Mouse (Mus musculus) C2C12 (cell line): Measurements from ENCODE around the gene Zfp101.

ENCODE experiments used
- CTCF ChIP-seq: IDR thresholded peaks from one replicate; pipeline ENCODE4 v1.5.1; 2011; ENCODE audit not compliant: control insufficient read depth, insufficient read depth, insufficient read length
- MAX ChIP-seq: IDR thresholded peaks from one replicate; pipeline ENCODE4 v1.6.1; 2011; ENCODE audit warnings: mild to moderate bottlenecking, control low read depth
- MYOD1 ChIP-seq: IDR thresholded peaks from one replicate; pipeline ENCODE4 v1.6.1; 2011; ENCODE audit warnings: low read depth; ENCODE audit not compliant: control insufficient read depth, insufficient read length
- MYOG ChIP-seq: IDR thresholded peaks from one replicate; pipeline ENCODE4 v1.6.1; 2011; ENCODE audit not compliant: control insufficient read depth, insufficient read length; ENCODE audit errors: extremely low read depth
- USF1 ChIP-seq: IDR thresholded peaks from one replicate; pipeline ENCODE4 v1.6.1; 2011; ENCODE audit warnings: low read depth, mild to moderate bottlenecking, control low read depth, moderate library complexity

GRCm38 (mm10) chr17:33352981-33353380, 41.5 kb downstream of the Zfp101 start:
- no peak for TF ChIP-seq MAX
- TF ChIP-seq CTCF = no peak
- no peak for TF ChIP-seq MYOD1
- no peak for TF ChIP-seq MYOG
- no peak for TF ChIP-seq USF1
